Mouse (Mus musculus) heart, adult 2 months (tissue): ENCODE data around the gene Vmn1r226. TPM values are rescaled to one million over a fixed set of nuclear protein-coding genes. Genes with fewer than 3 reads are reported as not detected.

Experiments
- DNase-seq, 2 experiments: peaks; one replicate each; pipeline ENCODE4 v3.0.0; 2021
- H3K27ac ChIP-seq: fragments of 200-600 bp; 2 replicates; pipeline ENCODE4 v1.8.1; 2022
- H3K27me3 ChIP-seq: fragments of 200-500 bp; 2 replicates; pipeline ENCODE4 v1.6.1; 2012; ENCODE audit warnings: mild to moderate bottlenecking, low read length, inconsistent platforms, mixed read lengths; ENCODE audit not compliant: control insufficient read depth, insufficient read depth
- H3K36me3 ChIP-seq: fragments of 200-500 bp; 2 replicates; pipeline ENCODE4 v1.6.1; 2012; ENCODE audit warnings: low read length, inconsistent platforms; ENCODE audit not compliant: control insufficient read depth, insufficient read depth
- H3K4me1 ChIP-seq: fragments of 200-500 bp; 2 replicates; pipeline ENCODE4 v1.6.1; 2011; ENCODE audit warnings: low read length; ENCODE audit not compliant: control insufficient read depth, insufficient read depth
- H3K4me3 ChIP-seq: fragments of 200-600 bp; 2 replicates; pipeline ENCODE4 v1.8.1; 2022
- H3K79me2 ChIP-seq: fragments of 200-500 bp; replicated peaks from 2 replicates; pipeline ENCODE4 v1.6.1; 2012; ENCODE audit warnings: mild to moderate bottlenecking, inconsistent platforms, low read length, moderate library complexity, mixed read lengths; ENCODE audit not compliant: control insufficient read depth, insufficient read depth
- H3K9ac ChIP-seq: fragments of 200-500 bp; 2 replicates; pipeline ENCODE4 v1.6.1; 2012; ENCODE audit warnings: low read depth, mild to moderate bottlenecking, control low read depth, inconsistent platforms, low read length, mixed read lengths
- CTCF ChIP-seq: fragments of 200-600 bp; IDR thresholded peaks from 2 replicates; pipeline ENCODE4 v1.8.1; 2022; ENCODE audit warnings: antibody characterized with exemption, mild to moderate bottlenecking, moderate library complexity
- EP300 ChIP-seq: fragments of 200-500 bp; IDR thresholded peaks from 2 replicates; pipeline ENCODE4 v1.6.1; 2011; ENCODE audit warnings: low read depth, low read length, control low read depth; ENCODE audit not compliant: insufficient read depth
- POLR2A ChIP-seq: fragments of 200-500 bp; IDR thresholded peaks from 2 replicates; pipeline ENCODE4 v1.6.1; 2011; ENCODE audit warnings: mild to moderate bottlenecking, low read depth, low read length, control low read depth; ENCODE audit not compliant: insufficient read depth
- WGBS: fragments of 180-500 bp; shearing (Covaris S2); methylation state at CpG from one replicate; pipeline ENCODE4 v1.1.7; 2018; 5-methylcytosine and 5-hydroxymethylcytosine counted together
- intact Hi-C: fragments of 180-260 bp; cut with DNase I; formaldehyde crosslinking; loops from one replicate; pipeline ENCODE4 v1.15.1; 2025
- long read RNA-seq: library from polyadenylated mRNA; stranded (forward); transcript quantifications from one replicate; pipeline ENCODE4 v2.0.0, GENCODE M21; 2021
- polyA plus RNA-seq: library from polyadenylated mRNA; depleted of rRNA; stranded (reverse); fragments of >200 nt; gene quantifications from 2 replicates; pipeline ENCODE4 v1.2.3, GENCODE M21; 2012; rRNA removed
- total RNA-seq, 2 experiments: library from RNA; stranded (reverse); gene quantifications; 2 replicates each; pipeline ENCODE4 v1.2.3; 2021

Vmn1r226 gene
- total RNA-seq (not detected), polyA plus RNA-seq (not detected in 2 replicates)
- long read RNA-seq: 0 reads

DNA sequence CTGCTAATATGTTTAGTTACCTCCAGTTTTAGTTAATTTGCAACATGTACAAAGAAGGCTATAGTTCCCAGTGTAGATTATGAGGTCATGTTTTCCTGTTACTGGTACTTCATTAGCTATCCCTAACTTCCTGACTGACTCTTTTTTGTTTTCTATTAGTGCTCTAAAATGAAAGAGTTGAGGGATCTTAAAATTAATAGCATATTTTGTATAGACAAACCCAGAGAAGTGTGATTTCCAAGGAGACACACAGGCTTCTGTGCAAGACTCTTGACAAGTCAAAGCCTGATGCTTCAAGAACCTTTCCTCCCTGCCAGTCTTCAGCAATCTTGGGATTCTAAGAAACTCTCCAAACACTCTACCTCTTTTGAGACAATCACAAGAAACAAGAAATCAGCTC is at the start of gene Vmn1r226:
Vmn1r226 (plus strand) TSS at position 301 of the 400 bp plus-strand sequence.
- no peak within 1 kb of the TSS for H3K4me3 ChIP-seq
- DNase-seq: no peak
- no peak within 1 kb of the TSS for H3K9ac ChIP-seq
- H3K79me2 ChIP-seq: no peaks in the 10 kb centered on the region
- H3K36me3 ChIP-seq: no peaks in the 10 kb centered on the region
- H3K27ac ChIP-seq: no peak within 1 kb of the TSS
- TF ChIP-seq EP300 (no peak), CTCF (no peak), POLR2A (no peak)
- no peaks in the 10 kb centered on the region for H3K4me1 ChIP-seq
- intact Hi-C loops: no loop called here
- no peaks in the 10 kb centered on the region for H3K27me3 ChIP-seq

- H3K4me1 ChIP-seq: no peaks in the 10 kb centered on the region
- no peaks in the 10 kb centered on the region for H3K79me2 ChIP-seq
- TF ChIP-seq POLR2A (no peak), CTCF (no peak), EP300 (no peak)
- no peak within 1 kb of the TSS for H3K4me3 ChIP-seq
- no peak for DNase-seq
- H3K36me3 ChIP-seq: no peaks in the 10 kb centered on the region
- no peaks in the 10 kb centered on the region for H3K27me3 ChIP-seq
- 25% methylated on average over 1 of the region's 1 CpGs for WGBS
- H3K27ac ChIP-seq: no peak within 1 kb of the TSS
- no peak within 1 kb of the TSS for H3K9ac ChIP-seq
- intact Hi-C loops: no loop called here
Measured at GRCm38 (mm10) chr17:20729543-20729942, 46.9 kb downstream of the Vmn1r226 start, which contains the start of gene Vmn1r227. Gene Vmn1r227, plus strand, starts transcription at chr17:20729843.

Other genes starting within 250 kb of the Vmn1r226 start
- gene Vmn2r108, start 201.5 kb upstream of the Vmn1r226 start, total RNA-seq: not detected
- not detected in 2 replicates for gene Vmn2r108, start 201.5 kb upstream of the Vmn1r226 start, polyA plus RNA-seq
- gene Vmn1r225, start 184.7 kb upstream of the Vmn1r226 start, total RNA-seq: not detected
- gene Vmn1r225, start 184.7 kb upstream of the Vmn1r226 start, polyA plus RNA-seq: not detected in 2 replicates
- gene Vmn2r109, start 118.1 kb upstream of the Vmn1r226 start, total RNA-seq: not detected
- not detected in 2 replicates for gene Vmn2r109, start 118.1 kb upstream of the Vmn1r226 start, polyA plus RNA-seq
- not detected for gene Vmn2r110, start 86.4 kb upstream of the Vmn1r226 start, total RNA-seq
- gene Vmn2r110, start 86.4 kb upstream of the Vmn1r226 start, polyA plus RNA-seq: not detected in 2 replicates
- not detected for gene Fpr-rs3, start 58.0 kb upstream of the Vmn1r226 start, total RNA-seq
- gene Fpr-rs3, start 58.0 kb upstream of the Vmn1r226 start, polyA plus RNA-seq: not detected in 2 replicates
- not detected for gene Vmn1r227, start 47.0 kb downstream of the Vmn1r226 start, total RNA-seq
- not detected in 2 replicates for gene Vmn1r227, start 47.0 kb downstream of the Vmn1r226 start, polyA plus RNA-seq
- gene Vmn1r228, start 103.3 kb downstream of the Vmn1r226 start, total RNA-seq: not detected
- not detected in 2 replicates for gene Vmn1r228, start 103.3 kb downstream of the Vmn1r226 start, polyA plus RNA-seq
- under 1 TPM in 1 of 2 experiments, not detected in 1; 0.02 TPM for gene Vmn1r229, start 128.7 kb downstream of the Vmn1r226 start, total RNA-seq
- not detected in 2 replicates for gene Vmn1r229, start 128.7 kb downstream of the Vmn1r226 start, polyA plus RNA-seq
- not detected for gene Vmn1r230, start 157.6 kb downstream of the Vmn1r226 start, total RNA-seq
- gene Vmn1r230, start 157.6 kb downstream of the Vmn1r226 start, polyA plus RNA-seq: not detected in 2 replicates
- not detected for gene Vmn1r231, start 222.2 kb downstream of the Vmn1r226 start, total RNA-seq
- not detected in 2 replicates for gene Vmn1r231, start 222.2 kb downstream of the Vmn1r226 start, polyA plus RNA-seq
- not detected for gene Vmn1r232, start 236.9 kb downstream of the Vmn1r226 start, total RNA-seq
- gene Vmn1r232, start 236.9 kb downstream of the Vmn1r226 start, polyA plus RNA-seq: not detected in 2 replicates